Mouse (Mus musculus): ENCODE measurements around the gene Hnrnpa0.
"Not testable (repeated sequence)": the region's sequence is repeated elsewhere in the genome, so short reads cannot be mapped to it uniquely, and the experiment has no call there.

Hnrnpa0 gene

GRCm38 (mm10) chr13:58128396-58128767 is at the start of gene Hnrnpa0:
Gene Hnrnpa0, minus strand, starts transcription at chr13:58128556.
- peak; percentile 97 for DNase-seq

- no peak for DNase-seq
These were observed 49.3 kb upstream of the Hnrnpa0 start for GRCm38 (mm10) chr13:58177511-58178208.

GRCm38 (mm10) chr13:58176105-58176504 is 47.7 kb upstream of the Hnrnpa0 start:
- no peak for DNase-seq

GRCm38 (mm10) chr13:58168119-58168518 is 39.8 kb upstream of the Hnrnpa0 start:
- no peak for DNase-seq

GRCm38 (mm10) chr13:58163343-58163742 is 35.0 kb upstream of the Hnrnpa0 start:
- no peak for DNase-seq

GRCm38 (mm10) chr13:58160761-58161160 is 32.4 kb upstream of the Hnrnpa0 start:
- no peak for DNase-seq

- DNase-seq = peak; percentile 91
These were observed 29.9 kb upstream of the Hnrnpa0 start for GRCm38 (mm10) chr13:58158099-58158912.

- DNase-seq = peak; percentile 92
These were observed 29.2 kb upstream of the Hnrnpa0 start, which contains the start of gene Idnk for GRCm38 (mm10) chr13:58157447-58158098. Gene Idnk, plus strand, starts transcription at chr13:58157649.

GRCm38 (mm10) chr13:58157036-58157435 is 28.7 kb upstream of the Hnrnpa0 start:
- peak; percentile 20 for DNase-seq

- no peak for DNase-seq
These were observed 27.7 kb upstream of the Hnrnpa0 start for GRCm38 (mm10) chr13:58156031-58156430.

GRCm38 (mm10) chr13:58150442-58150841 is 22.1 kb upstream of the Hnrnpa0 start:
- no peak for DNase-seq

GRCm38 (mm10) chr13:58149629-58150028 is 21.3 kb upstream of the Hnrnpa0 start:
- DNase-seq = no peak

GRCm38 (mm10) chr13:58149033-58149558 is 20.7 kb upstream of the Hnrnpa0 start:
- DNase-seq = no peak

GRCm38 (mm10) chr13:58148256-58148831 is 20.0 kb upstream of the Hnrnpa0 start:
- peak; percentile 73 for DNase-seq

GRCm38 (mm10) chr13:58147760-58148159 is 19.4 kb upstream of the Hnrnpa0 start:
- no peak for DNase-seq

- DNase-seq = not testable (repeated sequence)
These were observed 18.2 kb upstream of the Hnrnpa0 start for GRCm38 (mm10) chr13:58146603-58147002.

GRCm38 (mm10) chr13:58131692-58132091 is 3.3 kb upstream of the Hnrnpa0 start:
- no peak for DNase-seq

GRCm38 (mm10) chr13:58129687-58130246 is 1.4 kb upstream of the Hnrnpa0 start:
- DNase-seq = no peak

GRCm38 (mm10) chr13:58128768-58129671 is 664 bp upstream of the Hnrnpa0 start:
- peak; percentile 97 for DNase-seq

GRCm38 (mm10) chr13:58127766-58128361 is 492 bp downstream of the Hnrnpa0 start:
- DNase-seq = peak; percentile 61

Measured in liver (tissue).